Mouse (Mus musculus) G1E (cell line): ENCODE data around the gene Hltf.

Experiments used
- CTCF ChIP-seq: IDR thresholded peaks from 2 replicates; pipeline ENCODE4 v1.5.1; 2012; ENCODE audit warnings: low read depth, low read length, inconsistent platforms, mixed read lengths
- GATA1 ChIP-seq: IDR thresholded peaks from 2 replicates; pipeline ENCODE4 v1.6.1; 2012; ENCODE audit warnings: borderline replicate concordance, low read length, inconsistent platforms, mixed read lengths
- GATA2 ChIP-seq: IDR thresholded peaks from 2 replicates; pipeline ENCODE4 v1.6.1; 2012; ENCODE audit warnings: low read depth, low read length, inconsistent platforms, borderline replicate concordance
- POLR2AphosphoS5 ChIP-seq: IDR thresholded peaks from 2 replicates; pipeline ENCODE4 v1.6.1; 2012; ENCODE audit warnings: low read depth, low read length, inconsistent platforms; ENCODE audit not compliant: insufficient replicate concordance
- TAL1 ChIP-seq: conservative IDR thresholded peaks from 2 replicates; pipeline ENCODE4 v1.6.1; 2012; ENCODE audit warnings: low read depth, low read length, inconsistent platforms, mixed read lengths

DNA sequence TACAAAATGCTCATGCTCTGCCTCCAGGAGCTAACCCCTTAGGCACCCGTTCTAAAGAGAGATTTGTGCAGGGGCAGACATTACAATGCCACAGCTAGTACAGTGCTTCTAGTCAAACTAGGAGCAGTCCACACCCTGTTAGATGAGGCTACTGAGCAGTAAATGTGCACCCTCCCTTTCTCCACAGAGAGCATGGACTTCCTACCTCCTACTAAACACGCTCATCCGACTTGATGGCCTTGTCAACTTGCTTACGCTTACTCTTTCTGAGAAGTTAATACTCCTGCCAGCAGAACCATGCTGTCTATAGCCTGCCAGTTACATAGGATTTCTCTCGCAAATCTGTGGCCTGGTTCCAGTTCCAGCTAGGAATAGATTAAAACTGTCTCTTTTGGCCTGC is 68.0 kb downstream of the Hltf start:
- TF ChIP-seq CTCF, result no peak
- no peak for TF ChIP-seq GATA1
- TF ChIP-seq GATA2, result no peak
- TF ChIP-seq TAL1, result no peak
- no peak for TF ChIP-seq POLR2AphosphoS5
